Mouse (Mus musculus) lung, postnatal 10 days (tissue): ENCODE results near the gene Gm12117.

Source experiments
- DNase-seq: peaks from one replicate; pipeline ENCODE4 v3.0.0; 2021

The Gm12117 gene

DNA sequence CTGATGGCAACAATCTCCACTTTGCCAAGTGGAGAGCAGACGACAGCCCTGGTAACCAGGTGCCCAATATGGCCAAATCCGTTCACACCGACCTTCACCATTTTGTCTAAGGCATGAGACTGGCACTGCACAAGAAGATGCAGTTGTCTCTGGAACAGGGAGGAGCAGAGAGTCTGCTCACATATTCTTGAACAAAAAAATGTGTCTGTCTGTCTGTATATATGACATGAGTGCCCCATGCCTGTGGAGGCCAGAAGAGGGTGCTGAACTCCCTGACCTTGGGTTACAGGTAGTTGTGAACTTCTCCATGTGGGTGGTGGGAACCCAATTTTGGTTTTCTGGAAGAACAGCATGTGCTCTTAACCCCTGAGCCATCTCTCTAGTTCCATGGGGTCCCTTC lies at the start of gene Gm12117:
TSS of gene Gm12117 (minus strand) at position 101 of the 400 bp plus-strand sequence.
- no peak for DNase-seq

DNA sequence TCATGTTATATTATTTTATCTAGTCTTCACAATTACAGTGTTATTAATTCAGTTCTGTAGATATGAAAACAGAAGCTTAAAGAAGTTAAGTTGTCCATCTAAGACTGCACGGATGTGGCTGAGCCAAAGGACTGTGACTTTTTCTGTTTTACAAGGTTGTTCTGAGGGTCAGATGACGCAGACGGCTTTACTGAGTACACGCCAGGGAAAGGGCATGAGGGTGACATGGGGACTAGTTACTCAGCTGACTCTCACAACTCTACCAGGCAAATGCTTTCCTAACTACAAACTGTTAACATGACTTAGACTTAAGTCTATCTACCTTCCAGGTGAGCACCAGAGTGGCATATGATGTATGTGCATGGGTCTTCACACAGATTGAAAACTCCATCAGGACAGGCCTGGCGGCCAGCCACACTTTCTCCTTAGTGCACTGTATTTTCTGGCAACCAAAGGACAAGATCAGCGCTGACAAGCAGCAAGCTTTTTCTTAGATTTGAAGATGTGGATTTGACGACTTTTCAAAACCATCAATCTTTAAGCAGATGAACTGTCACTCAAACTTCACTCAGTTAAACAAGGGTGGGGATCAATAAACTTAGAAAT lies 42.6 kb upstream of the Gm12117 start:
- DNase-seq: no peak

DNA sequence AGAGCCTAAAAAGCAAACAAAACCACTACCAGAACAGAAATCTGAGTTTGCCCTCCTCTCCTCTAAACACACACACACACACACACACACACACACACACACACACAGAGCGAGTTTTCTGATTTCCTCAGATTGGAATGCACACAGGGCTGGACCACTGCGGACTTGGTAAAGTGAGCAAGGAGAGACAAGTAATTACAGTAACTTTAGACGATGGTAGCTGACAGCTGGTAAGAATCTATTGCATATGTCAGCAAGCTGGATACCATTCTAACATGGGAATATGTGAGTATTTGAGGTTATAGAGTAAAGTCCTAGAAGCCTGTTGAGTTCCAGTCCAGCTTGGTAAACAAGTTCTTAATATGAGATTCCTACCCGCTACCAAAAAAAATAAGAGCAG lies 33.0 kb upstream of the Gm12117 start:
- no peak for DNase-seq

DNA sequence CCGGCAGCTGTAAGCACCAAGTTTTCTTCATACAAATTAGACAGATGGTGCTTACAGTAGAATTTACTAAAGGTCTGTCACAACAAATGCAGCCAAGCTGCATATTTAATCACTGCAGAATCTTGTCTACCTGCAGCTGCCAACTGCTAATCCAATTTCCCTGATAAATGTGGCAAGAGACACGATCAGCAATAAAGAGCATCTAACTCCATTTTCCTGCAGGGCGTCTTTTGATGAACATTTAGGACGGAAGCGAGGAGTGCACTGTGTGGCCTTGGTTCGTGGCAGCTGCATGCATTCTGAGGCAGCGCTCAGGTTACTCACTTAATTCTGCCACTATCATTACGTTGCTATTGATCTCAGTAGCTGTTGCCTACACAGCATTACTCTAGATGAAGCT lies 24.3 kb upstream of the Gm12117 start:
- no peak for DNase-seq

DNA sequence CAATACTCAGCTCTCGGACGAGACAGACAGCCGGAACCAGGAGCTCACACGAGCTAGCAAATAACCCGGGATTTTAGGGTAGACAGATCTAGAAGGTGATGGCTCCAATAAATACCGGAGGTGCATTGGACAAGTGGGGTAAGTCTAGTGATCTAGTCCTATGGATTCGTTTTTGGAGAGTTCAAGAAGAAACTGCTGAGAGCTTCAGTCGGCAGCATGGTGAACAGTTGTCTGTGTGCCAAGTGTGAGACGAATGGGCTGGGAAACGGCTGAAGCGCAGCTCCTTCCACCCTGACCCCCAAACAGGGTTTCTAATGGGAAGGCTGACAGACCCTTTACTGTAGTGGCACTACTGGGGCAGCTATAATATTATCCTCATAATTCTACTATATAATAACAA lies 22.8 kb upstream of the Gm12117 start:
- no peak for DNase-seq

DNA sequence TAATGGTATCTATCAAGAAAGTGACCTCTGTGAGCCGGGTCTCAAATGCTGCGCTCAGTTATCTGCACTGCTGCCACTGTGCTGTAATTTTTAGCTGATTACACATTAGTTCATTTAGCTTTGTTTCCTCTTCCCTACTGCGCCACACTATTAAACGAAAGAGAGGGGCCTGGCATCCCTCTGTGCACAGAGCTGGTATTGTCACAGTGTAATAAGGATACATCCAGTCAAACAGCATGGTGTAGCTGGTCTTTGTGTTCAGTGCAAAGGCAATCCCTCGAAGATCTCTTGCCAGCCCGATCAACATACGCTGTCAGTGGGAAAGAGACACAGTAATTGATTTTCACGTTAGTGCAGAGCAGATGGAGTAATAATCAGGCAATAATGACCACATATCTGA lies 20.6 kb upstream of the Gm12117 start:
- no peak for DNase-seq

DNA sequence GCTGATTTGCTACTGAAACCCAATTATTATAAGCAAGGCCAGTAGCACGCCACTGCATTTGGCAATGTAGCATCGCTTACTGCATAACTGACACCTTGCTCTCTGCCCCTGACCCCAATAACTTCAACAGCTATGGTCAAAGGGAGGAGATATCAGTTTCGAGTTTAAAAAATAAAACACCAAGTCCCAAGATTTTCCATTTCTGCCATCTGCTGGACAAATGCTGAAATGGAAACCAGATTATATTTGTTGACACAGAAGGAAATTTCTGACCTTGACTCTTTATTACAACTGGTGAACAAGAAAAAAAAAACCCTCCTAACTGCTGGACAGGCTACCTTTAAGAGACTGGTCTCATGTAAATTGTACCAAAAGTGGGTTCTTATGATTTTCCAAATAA lies 18.9 kb upstream of the Gm12117 start:
- peak; percentile 49 for DNase-seq

DNA sequence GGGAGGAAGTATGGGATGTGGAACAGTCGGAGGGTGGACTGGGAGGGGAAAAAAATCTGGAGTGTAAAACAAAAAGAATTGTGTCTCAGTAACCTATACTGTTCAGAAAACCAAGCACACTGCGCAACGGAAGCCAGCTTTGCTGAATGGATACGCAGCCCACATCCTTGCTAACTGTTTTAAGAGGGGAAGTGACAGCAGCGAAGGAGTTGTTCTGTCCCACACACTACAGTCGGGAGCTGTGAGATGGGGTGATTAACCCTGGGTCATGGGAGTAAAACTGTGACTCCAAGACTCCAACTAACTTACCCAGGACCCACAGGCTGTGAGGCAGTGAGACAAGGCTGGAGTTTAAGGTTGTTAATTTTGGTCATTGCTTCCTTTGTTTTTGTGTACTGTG lies 17.5 kb upstream of the Gm12117 start:
- DNase-seq: no peak

DNA sequence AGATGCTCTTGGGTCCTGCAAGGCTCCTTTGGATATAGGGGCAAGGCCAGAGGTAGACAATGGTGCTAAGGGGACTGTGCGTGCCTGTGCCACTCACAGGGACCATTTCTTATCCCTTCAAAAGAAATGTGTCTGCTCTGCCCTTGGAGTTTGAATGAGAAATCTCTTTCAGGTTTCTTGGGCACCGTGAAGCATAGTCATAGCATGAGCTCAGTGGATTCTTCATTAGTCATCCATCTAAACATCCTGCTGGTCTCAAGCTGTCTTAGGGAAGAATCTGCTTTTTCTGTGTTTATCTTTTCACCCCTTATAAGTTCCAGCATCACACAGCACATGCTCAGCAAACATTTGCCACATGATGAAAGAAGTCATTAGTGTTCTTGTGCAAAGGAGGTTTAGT lies 2.0 kb upstream of the Gm12117 start:
- no peak for DNase-seq

DNA sequence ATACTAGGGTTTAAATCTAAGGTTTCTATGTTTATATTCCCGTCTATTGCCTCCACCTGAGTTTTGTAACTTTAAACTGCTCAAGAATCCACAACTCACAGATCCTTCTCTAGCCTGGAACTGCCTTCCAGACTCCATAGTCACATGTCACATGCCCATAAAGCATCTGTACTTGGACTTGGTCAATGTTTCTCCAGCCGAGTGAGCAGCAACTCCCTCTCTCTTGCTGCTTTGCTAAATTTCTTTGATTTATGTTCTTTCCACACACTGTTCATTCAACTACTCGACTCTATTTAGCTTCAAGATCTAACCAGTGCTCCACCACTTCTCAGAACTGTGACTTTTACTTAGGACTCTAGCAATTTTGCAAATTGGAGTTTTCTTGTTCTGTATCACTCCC lies 1.7 kb downstream of the Gm12117 start:
- DNase-seq: no peak

DNA sequence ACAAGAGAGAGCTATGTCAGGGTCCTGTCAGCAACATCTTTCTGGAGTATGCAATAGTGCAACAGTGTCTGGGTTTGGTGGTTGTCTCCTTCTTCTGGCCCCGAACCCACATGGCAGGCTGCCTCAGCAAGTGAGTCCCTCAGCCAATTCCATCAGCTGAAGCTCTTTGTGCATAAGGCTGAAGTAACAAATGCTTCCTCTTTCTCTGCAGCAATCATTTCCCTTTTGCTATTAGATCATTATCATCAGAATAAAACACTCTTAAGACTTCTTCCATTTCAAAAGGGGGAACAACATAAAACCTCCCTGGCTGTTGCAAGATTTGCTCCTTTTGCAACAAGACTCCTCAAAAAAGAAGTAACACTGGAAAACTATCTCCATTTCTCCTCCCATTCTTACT lies 2.2 kb downstream of the Gm12117 start:
- DNase-seq: no peak

DNA sequence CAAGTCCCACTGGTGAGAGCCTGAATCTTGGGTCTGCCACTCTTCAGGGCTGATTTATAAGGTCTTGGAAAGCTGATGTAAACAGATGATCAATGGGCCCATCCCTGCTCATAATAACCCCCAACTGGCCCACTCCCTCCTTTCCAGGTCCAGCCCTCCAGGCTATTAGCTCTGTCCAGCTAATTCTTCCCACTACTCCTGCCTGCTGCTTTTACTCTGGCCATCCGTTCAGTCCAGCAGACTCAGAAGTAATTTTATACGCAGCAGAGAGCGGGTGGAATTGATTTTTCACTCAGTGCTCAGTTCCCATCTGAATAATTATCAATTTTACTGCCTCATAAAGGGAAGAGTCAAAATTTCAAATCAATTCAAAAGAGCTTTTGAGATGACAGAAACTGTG lies 36.2 kb downstream of the Gm12117 start:
- no peak for DNase-seq

DNA sequence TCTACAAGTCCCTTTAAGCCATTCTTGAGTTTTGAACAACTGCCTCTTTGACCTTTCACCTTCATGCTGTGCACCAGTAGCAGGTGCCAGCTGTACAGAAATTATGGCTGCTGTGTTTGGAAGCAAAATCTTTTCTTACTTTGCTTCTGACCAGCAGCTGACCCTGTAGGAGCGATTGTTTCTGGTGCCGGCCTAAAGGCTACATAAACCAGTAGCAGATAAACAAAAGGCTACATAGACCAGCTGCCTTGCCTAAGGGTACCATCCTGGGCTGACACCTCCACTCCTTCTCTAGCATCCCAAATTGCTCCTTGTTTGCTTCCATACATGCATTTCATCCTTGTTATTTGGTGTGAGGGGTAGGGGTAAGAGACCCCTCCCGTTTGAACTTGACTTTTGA lies 42.4 kb downstream of the Gm12117 start:
- DNase-seq: no peak

DNA sequence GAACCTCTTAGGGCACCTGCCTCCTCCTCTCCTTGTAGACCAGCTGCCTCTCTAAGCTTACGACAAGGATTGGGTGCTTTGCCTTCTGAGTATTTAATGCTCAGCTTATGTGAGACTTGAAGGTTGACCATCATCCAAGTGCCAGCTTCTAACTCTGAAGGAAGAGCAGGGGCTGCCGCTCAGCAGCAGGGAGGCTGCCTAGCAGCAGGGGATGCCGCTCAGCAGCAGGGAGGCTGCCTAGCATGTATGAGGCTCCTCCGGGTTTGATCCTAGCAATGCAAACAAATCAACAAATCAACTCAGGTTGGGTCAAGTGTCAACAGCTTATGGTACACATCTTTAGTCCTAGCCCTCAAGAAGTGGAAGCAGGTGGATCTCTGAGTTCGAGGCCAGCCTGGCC lies 44.5 kb downstream of the Gm12117 start:
- no peak for DNase-seq

DNA sequence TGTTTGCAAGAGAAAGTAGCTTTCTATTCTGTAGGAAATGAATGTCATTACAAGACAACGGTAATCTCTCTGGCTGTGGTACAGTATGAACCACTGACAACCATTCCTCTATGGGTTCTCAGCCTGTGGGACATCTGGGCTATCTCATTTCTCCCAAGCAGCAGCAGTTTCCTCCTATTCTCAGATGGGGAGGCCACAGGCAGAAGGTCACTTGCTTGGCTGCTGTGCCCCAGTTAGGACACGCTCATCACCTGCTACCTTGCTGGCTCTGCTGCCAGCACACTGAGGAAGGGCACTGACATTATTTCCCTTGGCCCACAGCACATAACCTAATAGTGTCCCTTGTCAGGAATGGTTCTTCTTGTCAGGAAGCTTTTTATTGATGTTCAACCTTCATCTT lies 48.4 kb downstream of the Gm12117 start:
- no peak for DNase-seq

DNA sequence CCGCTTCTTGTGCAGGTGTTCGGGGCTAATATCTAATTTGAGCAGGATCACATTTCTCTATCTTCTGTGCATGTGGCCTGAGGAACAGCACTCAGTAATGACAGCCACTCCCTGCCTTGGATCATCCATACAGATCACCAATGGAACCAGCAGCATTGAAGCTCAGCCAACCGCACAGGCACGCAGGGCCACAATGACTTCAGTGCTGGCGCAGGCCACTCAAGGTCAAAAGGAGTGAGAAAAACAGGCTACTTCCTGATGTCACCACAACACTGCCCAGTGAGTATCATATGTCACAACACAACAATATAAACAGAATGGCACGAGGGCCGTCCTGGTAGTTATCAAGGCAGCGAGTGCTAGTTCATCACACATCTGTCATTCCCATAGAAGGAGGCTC lies 50.0 kb downstream of the Gm12117 start:
- DNase-seq: no peak
